Mouse (Mus musculus) cerebellum, adult (tissue): ENCODE data around the gene Ccdc173.

Experiments
- ATAC-seq: cut with Nextera tagmentation; 2 replicates; pipeline ENCODE4 v1.9.2; 2017; ENCODE audit warnings: mild to moderate bottlenecking, moderate library complexity, mixed read lengths; ENCODE audit not compliant: insufficient number of reproducible peaks, low FRiP score, low TSS enrichment

Ccdc173 gene

GRCm38 (mm10) chr2:69790722-69791121, 1.3 kb upstream of the Ccdc173 start:
- ATAC-seq, result no peak

- peak; percentile 57; the same call in 1 of the 2 replicates for ATAC-seq
Measured at GRCm38 (mm10) chr2:69790285-69790684, 910 bp upstream of the Ccdc173 start.

DNA sequence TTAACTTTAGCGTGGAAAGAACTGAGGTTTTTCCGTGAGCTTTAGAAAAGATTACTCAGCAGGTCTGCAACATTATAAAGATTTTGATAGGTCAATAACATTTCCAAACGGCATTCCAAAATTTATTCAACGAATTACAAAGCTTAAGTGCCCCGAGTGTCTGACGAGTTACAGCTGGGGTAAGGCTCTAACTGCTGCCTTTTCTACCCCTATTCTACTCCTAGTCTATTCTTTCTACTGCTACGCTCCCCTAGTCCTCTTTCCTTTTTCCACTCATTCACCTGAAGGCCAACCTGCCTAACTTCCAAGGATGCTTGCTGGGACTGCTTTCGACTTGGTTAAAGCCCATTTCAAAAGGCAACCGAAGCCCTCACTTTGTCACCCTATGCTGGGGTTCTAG, 401 bp downstream of the Ccdc173 start:
- ATAC-seq, result no peak

DNA sequence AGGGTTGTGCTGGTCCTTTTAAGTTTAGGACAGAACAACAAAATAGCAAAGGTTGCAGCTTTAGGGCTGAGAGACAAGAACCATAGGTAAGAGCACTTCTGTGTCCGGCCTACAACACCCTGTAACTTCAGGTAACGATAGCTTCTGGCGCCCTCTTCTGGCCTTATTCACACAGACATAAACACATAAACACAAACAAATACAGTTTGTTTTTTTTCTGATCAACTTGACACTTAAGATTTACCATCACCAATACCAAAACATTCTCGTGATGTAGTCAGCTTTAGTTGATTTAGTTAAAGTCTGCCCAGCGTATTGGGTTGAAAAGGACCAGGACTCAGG, 10.6 kb downstream of the Ccdc173 start:
- no peak for ATAC-seq

GRCm38 (mm10) chr2:69777985-69778835, 11.2 kb downstream of the Ccdc173 start:
- ATAC-seq, result no peak

DNA sequence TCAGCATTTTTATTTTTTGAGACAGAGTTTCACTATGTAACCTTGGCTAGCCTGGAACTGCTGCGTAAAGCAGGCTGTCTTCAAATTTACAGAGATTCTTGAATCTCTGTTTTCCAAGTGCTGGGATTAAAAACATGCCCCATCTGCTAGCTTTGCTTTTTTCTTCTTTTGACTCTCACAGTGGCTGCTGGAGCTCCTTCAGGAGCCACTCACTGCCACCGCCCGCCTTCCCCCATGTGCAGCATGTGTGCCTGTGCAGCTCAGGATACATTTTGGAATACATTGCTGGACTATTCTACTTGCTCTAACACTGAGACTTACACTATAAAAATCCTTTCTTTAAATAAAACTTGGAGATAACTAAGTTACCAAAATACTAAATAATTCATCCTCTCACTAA, 16.0 kb downstream of the Ccdc173 start:
- no peak for ATAC-seq

GRCm38 (mm10) chr2:69764716-69765115, 24.7 kb downstream of the Ccdc173 start:
- no peak for ATAC-seq

- ATAC-seq, result no peak
Measured at GRCm38 (mm10) chr2:69763340-69763739, 26.0 kb downstream of the Ccdc173 start.

DNA sequence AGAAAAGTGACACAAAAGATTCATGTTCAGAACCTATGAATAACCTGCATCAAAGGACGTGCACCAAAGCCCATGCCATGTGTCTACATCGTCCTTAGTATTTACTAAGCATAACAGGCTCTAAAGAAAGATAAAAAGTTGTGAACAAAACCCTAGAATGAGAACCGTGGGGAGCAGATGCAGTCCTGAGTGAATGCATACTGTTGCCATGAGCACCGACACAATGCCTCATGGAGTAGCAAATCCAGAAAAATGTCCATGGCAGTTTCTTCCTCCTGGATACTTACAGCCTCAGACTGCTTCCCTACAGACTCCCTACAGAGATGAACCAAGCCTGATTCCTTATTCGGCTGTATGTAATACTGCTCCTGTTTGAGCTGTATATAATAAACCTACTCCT, 28.4 kb downstream of the Ccdc173 start:
- no peak for ATAC-seq

DNA sequence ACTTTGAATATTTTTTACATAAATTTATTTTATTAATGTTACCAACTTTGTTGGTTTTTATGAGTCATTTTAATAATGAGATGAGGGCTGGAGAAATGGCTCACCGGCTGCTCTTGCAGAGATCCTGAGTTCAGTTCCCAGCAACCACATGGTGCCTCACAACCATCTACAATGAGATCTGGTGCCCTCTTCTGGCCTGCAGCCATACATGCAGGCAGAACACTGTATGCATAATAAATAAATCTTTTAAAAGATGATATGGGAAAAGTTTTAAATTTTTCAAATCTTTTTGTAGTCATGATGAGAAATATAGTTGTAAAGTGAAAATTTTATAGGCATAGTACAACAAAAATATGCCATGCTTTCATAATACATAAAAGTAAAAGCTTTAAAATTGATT, 44.3 kb downstream of the Ccdc173 start:
- no peak for ATAC-seq

- no peak; the same call in 1 of the 2 replicates for ATAC-seq
Measured at GRCm38 (mm10) chr2:69723519-69723825, 65.9 kb downstream of the Ccdc173 start.

DNA sequence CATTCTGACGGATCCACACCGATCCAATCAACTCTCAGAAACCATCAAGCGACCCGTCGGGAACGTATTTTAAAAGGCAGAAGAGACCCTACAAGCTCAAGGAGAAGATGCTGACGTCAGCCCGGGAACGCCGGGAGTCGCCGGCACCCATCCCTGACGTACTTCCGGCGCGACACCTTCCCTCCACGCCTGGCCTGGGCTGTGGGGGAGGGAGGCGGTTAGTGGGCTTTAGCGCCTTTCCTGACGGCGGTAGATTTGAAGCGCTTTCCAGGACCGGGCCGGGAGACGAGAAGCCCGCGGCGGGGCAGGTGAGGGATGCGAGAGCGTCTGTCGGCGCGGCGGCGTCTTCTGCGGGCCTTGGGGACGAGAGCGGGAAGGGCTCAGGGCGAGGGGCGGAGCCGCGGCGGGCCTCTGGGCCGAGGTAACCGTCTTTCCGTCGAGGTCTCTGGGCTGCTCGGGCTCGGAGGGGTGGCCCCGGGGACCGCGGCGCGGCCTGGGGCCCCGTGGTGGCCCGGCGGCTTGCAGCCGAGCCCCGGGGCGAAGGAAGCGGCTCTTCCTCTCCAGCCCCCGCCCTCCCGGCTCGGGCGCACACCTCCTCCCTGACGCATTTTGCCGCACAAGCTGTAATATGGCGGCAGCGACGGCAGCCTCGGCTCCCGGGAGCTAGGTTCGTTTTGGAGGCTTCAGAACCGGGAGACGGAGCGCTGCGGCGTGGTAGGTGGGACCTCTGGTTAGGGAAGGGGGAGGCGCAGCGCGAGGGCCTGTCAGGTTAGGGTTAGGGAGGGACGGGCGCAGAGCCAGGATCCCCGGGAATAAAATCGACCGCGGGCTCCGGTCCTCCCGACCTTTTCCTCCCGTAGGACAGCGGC, 66.5 kb downstream of the Ccdc173 start:
- peak; percentile 92 for ATAC-seq

DNA sequence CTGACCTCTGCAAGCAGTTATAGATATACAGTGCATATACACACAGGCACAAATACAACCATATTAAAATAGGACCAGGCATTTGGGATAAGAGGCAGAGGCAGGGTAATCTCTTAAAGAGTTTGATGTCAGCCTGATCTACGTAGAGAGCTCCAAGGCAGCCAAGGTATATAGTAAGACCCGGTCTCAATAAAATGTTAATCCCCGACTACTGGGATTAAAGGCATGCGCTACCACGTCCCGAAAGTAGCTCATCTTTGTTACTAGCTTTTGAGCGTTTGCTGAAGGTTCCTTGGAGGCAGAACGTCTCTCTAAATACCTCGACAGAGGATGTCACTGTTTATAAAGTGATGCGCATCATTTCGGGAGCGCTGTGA, 67.1 kb downstream of the Ccdc173 start, which contains the start of gene Ppig:
Ppig (plus strand) TSS at position 273 of the 377 bp plus-strand sequence.
- no peak for ATAC-seq

GRCm38 (mm10) chr2:69719121-69719520, 70.3 kb downstream of the Ccdc173 start:
- no peak for ATAC-seq

- ATAC-seq, result no peak
Measured at GRCm38 (mm10) chr2:69716483-69716882, 72.9 kb downstream of the Ccdc173 start.

- ATAC-seq, result no peak
Measured at GRCm38 (mm10) chr2:69714126-69714525, 75.2 kb downstream of the Ccdc173 start.

DNA sequence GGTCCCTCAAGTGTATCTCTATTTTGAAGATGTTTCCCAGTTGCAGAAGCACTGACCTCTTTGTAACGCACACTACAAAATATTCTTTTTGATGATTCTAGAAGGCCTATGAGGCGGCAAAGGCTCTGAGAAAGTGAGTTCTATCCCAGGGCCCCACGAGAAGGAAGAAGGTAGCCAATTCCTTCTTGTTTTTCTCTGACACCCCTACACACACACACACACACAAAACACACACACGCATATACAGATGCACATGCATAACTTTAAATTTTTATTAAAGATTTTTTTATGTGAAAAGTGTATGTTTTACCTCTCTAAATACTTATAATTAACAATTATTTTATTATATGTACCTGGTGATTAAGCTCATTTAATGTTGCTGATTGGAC, 75.8 kb downstream of the Ccdc173 start:
- ATAC-seq, result no peak

- ATAC-seq, result peak; percentile 99
Measured at GRCm38 (mm10) chr2:69712981-69713625, 76.3 kb downstream of the Ccdc173 start, which contains the start of gene Fastkd1. Gene Fastkd1, minus strand, starts transcription at chr2:69713516.

DNA sequence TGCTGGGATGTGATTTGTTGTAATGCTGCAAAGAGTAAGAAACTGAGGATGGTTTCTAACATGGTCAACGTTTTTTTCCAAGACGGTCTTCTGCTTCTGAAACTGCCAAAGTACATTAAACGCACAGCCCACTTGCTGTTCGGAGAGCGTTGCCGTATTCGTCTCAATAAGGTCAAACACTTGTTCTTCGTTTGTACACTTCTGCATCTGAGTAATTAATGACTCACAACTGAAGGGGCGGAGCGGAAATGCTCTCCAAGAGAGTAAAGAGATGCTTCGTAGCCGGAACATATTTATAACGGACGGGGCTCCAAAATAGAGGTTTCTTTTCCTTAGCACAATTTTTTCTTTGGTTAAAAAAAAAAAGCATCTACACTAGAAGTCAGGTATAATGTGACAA, 77.2 kb downstream of the Ccdc173 start:
- ATAC-seq, result no peak
